8 mouse cellular contexts compared by ENCODE assay signal in the genomic region with DNA sequence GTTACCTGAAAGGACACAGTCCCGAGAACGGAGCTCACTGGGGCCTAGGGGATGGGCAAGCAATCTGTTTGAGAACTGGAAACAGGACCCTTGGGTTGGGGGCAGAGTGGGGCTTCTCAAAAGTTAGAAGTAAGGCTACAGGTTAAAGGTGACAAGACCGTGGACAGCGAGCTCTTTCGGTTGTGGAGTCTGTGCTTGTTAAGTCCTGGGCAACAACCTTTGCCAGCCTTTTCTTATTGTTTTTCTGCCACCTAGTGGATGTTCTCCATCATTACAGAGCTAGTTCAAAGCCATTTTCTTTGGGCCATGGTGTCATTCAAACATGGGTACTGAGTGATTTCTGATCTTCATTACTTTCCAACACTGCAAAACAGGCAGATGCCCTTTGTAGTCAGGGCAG. TPM values are rescaled to one million over a fixed set of nuclear protein-coding genes. Genes with fewer than 3 reads are reported as not detected.
DNase-seq lines count a peak whose midpoint lies in the region; ATAC-seq and TF ChIP-seq lines count a peak whose summit lies in the region.

No protein-coding gene starts in this region.

- H3K27ac ChIP-seq in liver, embryonic 14.5 days, result no peak overlapping the region
- H3K27ac ChIP-seq in liver, embryonic 11.5 days (ENCODE audit: low read depth, low read length), result no peak overlapping the region
- H3K27ac ChIP-seq in embryonic facial prominence, embryonic 14.5 days (replicated peaks; ENCODE audit: low read depth, low read length), result no peak overlapping the region

- in situ Hi-C loops in Patski (cut with MboI; ENCODE audit: low pct_unique_long_range_greater_than_20kb), result loop anchor here (5.0 to 10.0 kb wide), 3 partner anchors 146 to 414 kb away; a partner anchor contains a TSS

- H3K9ac ChIP-seq in liver, embryonic 14.5 days (replicated peaks), result no peak overlapping the region
- no peak overlapping the region for H3K9ac ChIP-seq in liver, embryonic 11.5 days (ENCODE audit: low read depth, low read length)
- H3K9ac ChIP-seq in embryonic facial prominence, embryonic 14.5 days (ENCODE audit: low read depth, low read length), result no peak overlapping the region

- no peak overlapping the region for H3K4me3 ChIP-seq in liver, embryonic 14.5 days (ENCODE audit: insufficient read depth in 1 of 2, low read depth in 2 of 2, low read length in 2 of 2)
- H3K4me3 ChIP-seq in liver, embryonic 11.5 days (ENCODE audit: low read depth, low read length), result no peak overlapping the region
- no peak overlapping the region for H3K4me3 ChIP-seq in embryonic facial prominence, embryonic 14.5 days (ENCODE audit: low read depth, low read length)

- no peaks in the 10 kb centered on the region for H3K36me3 ChIP-seq in liver, embryonic 14.5 days (replicated peaks; ENCODE audit: control insufficient read depth, insufficient read depth, low read depth)
- no peaks in the 10 kb centered on the region; the same call in 1 of the 2 replicates for H3K36me3 ChIP-seq in liver, embryonic 11.5 days (ENCODE audit: control insufficient read depth, insufficient read depth, low read length)
- 0 out of 2 replicates have a peak, but pooled peaks cover 13% of the 10 kb centered on the region for H3K36me3 ChIP-seq in embryonic facial prominence, embryonic 14.5 days (ENCODE audit: control insufficient read depth, insufficient read depth, low read length)

- no peak for ATAC-seq in liver, embryonic 14.5 days (ENCODE audit: insufficient read depth)
- ATAC-seq in liver, embryonic 11.5 days (replicated peaks; ENCODE audit: low FRiP score), result no peak
- ATAC-seq in Patski, result no peak
- ATAC-seq in embryonic facial prominence, embryonic 14.5 days (ENCODE audit: low read depth), result no peak
- peak; percentile 28; the same call in 1 of the 2 replicates for ATAC-seq in neutrophil, adult 5-6 weeks (ENCODE audit: extremely low read depth, insufficient number of reproducible peaks, low FRiP score, poor library complexity, severe bottlenecking)

- no peak for TF ChIP-seq EP300 in liver, embryonic 14.5 days (IDR thresholded peaks at IDR 0.05; ENCODE audit: low read depth)

- H3K4me1 ChIP-seq in liver, embryonic 14.5 days (replicated peaks; ENCODE audit: control insufficient read depth in 2 of 2, insufficient read depth in 2 of 2, low read length in 1 of 2), result no peaks in the 10 kb centered on the region; a peak in 1 of 4 replicates
- H3K4me1 ChIP-seq in liver, embryonic 11.5 days (replicated peaks; ENCODE audit: control insufficient read depth, insufficient read depth, low read length), result peaks cover 3% of the 10 kb centered on the region; the same call in 1 of the 2 replicates
- H3K4me1 ChIP-seq in embryonic facial prominence, embryonic 14.5 days (ENCODE audit: control insufficient read depth, insufficient read depth, low read length), result peaks cover 3% of the 10 kb centered on the region; the same call in 1 of the 2 replicates

- H3K4me2 ChIP-seq in liver, embryonic 14.5 days (ENCODE audit: low read depth), result no peak overlapping the region
- H3K4me2 ChIP-seq in liver, embryonic 11.5 days, result no peak overlapping the region
- no peak overlapping the region for H3K4me2 ChIP-seq in embryonic facial prominence, embryonic 14.5 days (ENCODE audit: low read depth, low read length)

- CTCF ChIA-PET in Patski (lab: Charles Lee), result interaction anchor here (0.9 to 4.6 kb wide), 14 partner anchors 8 to 238 kb away, joined by 3 to 42 read pairs (median 3); no protein-coding TSS in a partner anchor

- no peaks in the 10 kb centered on the region for H3K9me3 ChIP-seq in liver, embryonic 14.5 days (ENCODE audit: control insufficient read depth, low read length)
- H3K9me3 ChIP-seq in liver, embryonic 11.5 days (ENCODE audit: control insufficient read depth, low read length), result no peaks in the 10 kb centered on the region
- no peaks in the 10 kb centered on the region for H3K9me3 ChIP-seq in embryonic facial prominence, embryonic 14.5 days (ENCODE audit: control insufficient read depth, low read length)

- TF ChIP-seq CTCF in liver, embryonic 14.5 days (IDR thresholded peaks at IDR 0.05; ENCODE audit: low read depth), result peak; percentile 64
- no peak for TF ChIP-seq CTCF in Patski (IDR thresholded peaks at IDR 0.05)

- DNase-seq in gastrocnemius, adult 18-20 months (ENCODE audit: low spot score), result peak; percentile 51
- DNase-seq in gastrocnemius, adult 8-10 months (ENCODE audit: low spot score in 2 of 2), result no peak
- DNase-seq in liver, embryonic 14.5 days (ENCODE audit: low read depth in 3 of 3, low spot score in 3 of 3), result peak in 2 of 3 experiments; percentile 17 to 20
- no peak for DNase-seq in liver, embryonic 11.5 days (ENCODE audit: low spot score)
- DNase-seq in Patski (ENCODE audit: low read depth, low spot score), result peak; percentile 13
- peak; percentile 75 for DNase-seq in embryonic facial prominence, embryonic 14.5 days (ENCODE audit: low spot score)
- no peak for DNase-seq in right cerebral cortex, postnatal 36 days (ENCODE audit: low spot score in 2 of 2)

- H3K27me3 ChIP-seq in liver, embryonic 14.5 days (ENCODE audit: control insufficient read depth, insufficient read depth, low read length), result no peaks in the 10 kb centered on the region
- no peaks in the 10 kb centered on the region for H3K27me3 ChIP-seq in liver, embryonic 11.5 days (replicated peaks; ENCODE audit: control insufficient read depth, insufficient read depth, low read length)
- H3K27me3 ChIP-seq in Patski, result no peaks in the 10 kb centered on the region
- H3K27me3 ChIP-seq in embryonic facial prominence, embryonic 14.5 days (replicated peaks; ENCODE audit: control insufficient read depth, insufficient read depth, low read length), result no peaks in the 10 kb centered on the region

- 61% methylated on average over 5 of the region's 5 CpGs for WGBS in liver, embryonic 14.5 days (ENCODE audit: insufficient replicate concordance)
- WGBS in liver, embryonic 11.5 days, result 50% methylated on average over 5 of the region's 5 CpGs
- 56% methylated on average over 5 of the region's 5 CpGs for WGBS in embryonic facial prominence, embryonic 14.5 days

- POLR2A ChIA-PET in Patski (lab: Charles Lee), result interaction anchor here (0.8 to 0.9 kb wide), 2 partner anchors 232 to 234 kb away, joined by 3 read pairs; no protein-coding TSS in a partner anchor

RNA-seq across cellular contexts. Expression of a gene that starts 31.1 kb away (rescaled TPM):
- 10 to 100 TPM; 11.3 to 12.9 TPM for total RNA-seq in gastrocnemius, adult 18-20 months (2021)
- total RNA-seq in gastrocnemius, adult 8-10 months (2022), result 10 to 100 TPM; 12.3 to 17.7 (median 14.3) TPM
- 0.16 and 0.25 TPM in 2 replicates for polyA plus RNA-seq in liver, embryonic 14.5 days (2012; rRNA removed)
- 0.09 and 0.14 TPM in 2 replicates for polyA plus RNA-seq in liver, embryonic 14.5 days (2014; fragmentation: Nextera tagmentation; extraction: Ambion mirVana)
- polyA plus RNA-seq in liver, embryonic 11.5 days (2014; fragmentation: Nextera tagmentation; extraction: Ambion mirVana), result 1.8 and 1.9 TPM in 2 replicates
- 5.3 TPM for polyA plus RNA-seq in Patski (2021)
- polyA plus RNA-seq in embryonic facial prominence, embryonic 14.5 days (2014; fragmentation: Nextera tagmentation; extraction: Ambion mirVana), result 4.7 and 5.6 TPM in 2 replicates
- not detected in 2 replicates for total RNA-seq in neutrophil, adult 5-6 weeks (2017)

RNA-seq across cellular contexts. Expression of a gene that starts 49.1 kb away (rescaled TPM):
- 100 to 1,000 TPM; 167 to 172 TPM for total RNA-seq in gastrocnemius, adult 18-20 months (2021)
- 100 to 1,000 TPM; 173 to 188 (median 177) TPM for total RNA-seq in gastrocnemius, adult 8-10 months (2022)
- 67.7 and 91.6 TPM in 2 replicates for polyA plus RNA-seq in liver, embryonic 14.5 days (2012; rRNA removed)
- 259 and 262 TPM in 2 replicates for polyA plus RNA-seq in liver, embryonic 14.5 days (2014; fragmentation: Nextera tagmentation; extraction: Ambion mirVana)
- 459 and 500 TPM in 2 replicates for polyA plus RNA-seq in liver, embryonic 11.5 days (2014; fragmentation: Nextera tagmentation; extraction: Ambion mirVana)
- polyA plus RNA-seq in Patski (2021), result 245 TPM
- polyA plus RNA-seq in embryonic facial prominence, embryonic 14.5 days (2014; fragmentation: Nextera tagmentation; extraction: Ambion mirVana), result 714 and 769 TPM in 2 replicates
- 728 and 734 TPM in 2 replicates for total RNA-seq in neutrophil, adult 5-6 weeks (2017)

Comparison
In these comparisons a context has a peak if more than half of its experiments do, and no peak if none do; other contexts are left out.
1. DNase-seq: peak in gastrocnemius, adult 18-20 months (single experiment), liver, embryonic 14.5 days (2 of 3), Patski (single experiment) and embryonic facial prominence, embryonic 14.5 days (single experiment); none in gastrocnemius, adult 8-10 months (0 of 2), liver, embryonic 11.5 days (single experiment) and right cerebral cortex, postnatal 36 days (0 of 2).